Mouse (Mus musculus) heart, postnatal 0 days (tissue): ENCODE data around the gene Ankrd9.

ENCODE experiments used
- CTCF ChIP-seq: IDR thresholded peaks from 2 replicates; pipeline ENCODE4 v1.5.1; 2016; ENCODE audit warnings: antibody characterized with exemption, control low read depth, low read depth
- EP300 ChIP-seq: IDR thresholded peaks from 2 replicates; pipeline ENCODE4 v1.6.1; 2016; ENCODE audit warnings: antibody characterized with exemption, low read depth

GRCm38 (mm10) chr12:110991361-110992127, 12.7 kb upstream of the Ankrd9 start:
- TF ChIP-seq EP300: no peak
- TF ChIP-seq CTCF: peak; percentile 64
